Mouse (Mus musculus): ENCODE measurements around the gene Stip1.

DNA sequence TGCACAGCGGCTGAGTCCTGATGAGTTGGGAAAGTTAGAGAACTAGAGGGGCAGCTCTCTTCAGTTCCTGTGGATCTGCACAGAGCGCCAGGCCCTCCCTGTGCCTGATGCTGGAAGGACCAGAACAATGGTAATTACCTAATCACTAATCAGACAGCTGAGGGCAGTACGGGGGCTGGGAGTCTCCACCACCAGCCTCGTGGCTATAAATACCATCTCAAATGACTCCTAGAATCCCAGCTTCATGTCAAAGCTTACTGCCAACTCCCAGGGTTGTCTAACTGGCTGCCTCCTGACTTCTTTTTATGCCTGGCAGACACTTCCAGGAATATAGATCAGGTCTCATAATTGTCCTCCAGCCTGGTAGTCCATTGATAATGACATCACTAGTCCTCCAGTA is 4.9 kb upstream of the Stip1 start:
- no peak for TF ChIP-seq CTCF (IDR thresholded peaks at IDR 0.05)
- TF ChIP-seq EP300 (IDR thresholded peaks at IDR 0.05), result no peak
